Mouse (Mus musculus) small intestine, adult 2 months (tissue): ENCODE results near the gene Nt5c3b. TPM values are rescaled to one million over a fixed set of nuclear protein-coding genes. Genes with fewer than 3 reads are reported as not detected.
A peak's percentile ranks its signal among the peaks of the same experiment; 100 is the strongest.

Experiments used
- H3K27ac ChIP-seq: fragments of 200-500 bp; 2 replicates; pipeline ENCODE4 v1.5.1; 2012; ENCODE audit warnings: low read depth, low read length, control low read depth, inconsistent platforms; ENCODE audit not compliant: insufficient read depth
- H3K27me3 ChIP-seq: fragments of 200-500 bp; 2 replicates; pipeline ENCODE4 v1.6.1; 2012; ENCODE audit warnings: mild to moderate bottlenecking, moderate library complexity, low read length, inconsistent platforms; ENCODE audit not compliant: control insufficient read depth, insufficient read depth
- H3K36me3 ChIP-seq: fragments of 200-500 bp; 2 replicates; pipeline ENCODE4 v1.6.1; 2012; ENCODE audit warnings: mild to moderate bottlenecking, low read length, control low read depth, inconsistent platforms; ENCODE audit not compliant: control insufficient read depth, insufficient read depth
- H3K4me1 ChIP-seq: fragments of 200-500 bp; 2 replicates; pipeline ENCODE4 v1.6.1; 2012; ENCODE audit warnings: low read length, inconsistent platforms, mixed read lengths; ENCODE audit not compliant: control insufficient read depth, insufficient read depth, insufficient read length
- H3K4me3 ChIP-seq: fragments of 200-500 bp; 2 replicates; pipeline ENCODE4 v1.5.1; 2012; ENCODE audit warnings: low read depth, mild to moderate bottlenecking, control low read depth, inconsistent platforms, low read length, moderate library complexity
- CTCF ChIP-seq: fragments of 200-500 bp; IDR thresholded peaks from 2 replicates; pipeline ENCODE4 v1.5.1; 2012; ENCODE audit warnings: low read depth, mild to moderate bottlenecking, control low read depth, inconsistent platforms, low read length, moderate library complexity, mixed read lengths; ENCODE audit not compliant: insufficient replicate concordance, insufficient read length; ENCODE audit errors: extremely low read depth
- POLR2A ChIP-seq: fragments of 200-500 bp; IDR thresholded peaks from 2 replicates; pipeline ENCODE4 v1.6.1; 2012; ENCODE audit warnings: low read depth, mild to moderate bottlenecking, control low read depth, inconsistent platforms, low read length, moderate library complexity
- WGBS: fragments of 180-500 bp; shearing (Covaris S2); methylation state at CpG from one replicate; pipeline ENCODE4 v1.1.7; 2018; 5-methylcytosine and 5-hydroxymethylcytosine counted together
- polyA plus RNA-seq: library from polyadenylated mRNA; depleted of rRNA; stranded (reverse); fragments of >200 nt; gene quantifications from 2 replicates; pipeline ENCODE4 v1.2.3, GENCODE M21; 2012

The Nt5c3b gene
- polyA plus RNA-seq, 1 experiment, result 8.4 TPM

DNA sequence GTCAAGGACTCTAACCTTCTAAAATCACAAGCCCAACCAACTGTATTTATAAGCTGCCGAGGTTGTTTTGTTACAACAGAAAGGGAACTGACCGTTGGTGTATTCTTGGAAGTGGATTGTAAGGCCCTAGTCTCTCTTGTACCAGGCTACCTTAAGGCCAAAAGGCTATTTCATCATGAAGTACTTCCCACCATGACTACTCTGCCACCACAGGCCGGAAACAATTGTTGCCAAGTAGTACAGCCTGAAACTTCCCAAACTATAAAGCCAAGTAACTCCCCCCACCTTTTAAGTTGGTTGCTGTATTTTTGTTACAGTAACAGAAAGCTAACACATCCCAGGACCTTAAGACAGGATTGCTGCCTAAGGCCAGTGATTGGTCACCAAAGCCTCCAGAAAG lies 14.8 kb downstream of the Nt5c3b start:
- WGBS, result 78% methylated on average over 3 of the region's 3 CpGs
- Histone ChIP-seq H3K4me1 (no peaks in the 10 kb centered on the region; the same call in 1 of the 2 replicates), H3K4me3 (no peak overlapping the region), H3K36me3 (no peaks in the 10 kb centered on the region), H3K27ac (no peak overlapping the region), H3K27me3 (no peaks in the 10 kb centered on the region)
- TF ChIP-seq POLR2A (no peak), CTCF (no peak)

DNA sequence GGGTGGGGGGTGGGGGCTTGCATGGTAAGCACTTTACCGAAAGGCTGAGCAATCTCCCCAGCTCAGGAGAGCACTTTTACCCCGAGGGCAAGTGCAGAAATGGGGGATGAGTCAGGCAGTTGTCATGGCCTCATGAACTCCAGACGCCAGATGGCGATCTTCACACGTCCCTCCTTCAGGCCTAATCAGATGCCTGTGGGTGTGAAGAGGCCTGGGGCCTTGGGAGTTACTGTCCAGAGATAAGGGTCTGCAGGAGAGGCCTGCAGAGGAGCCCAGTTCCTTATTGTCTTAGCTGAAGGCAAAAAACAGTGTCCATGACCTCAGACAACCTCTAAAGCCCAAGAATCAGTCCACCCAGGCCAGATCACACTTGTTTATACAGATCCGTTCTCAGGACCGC lies 15.8 kb downstream of the Nt5c3b start:
- Histone ChIP-seq H3K27me3 (no peaks in the 10 kb centered on the region), H3K4me1 (no peaks in the 10 kb centered on the region; the same call in 1 of the 2 replicates), H3K27ac (no peak overlapping the region), H3K4me3 (no peak overlapping the region), H3K36me3 (no peaks in the 10 kb centered on the region)
- TF ChIP-seq CTCF (peak; percentile 63; the same call in 1 of the 2 replicates), POLR2A (no peak)
- WGBS, result 33% methylated on average over 7 of the region's 7 CpGs

DNA sequence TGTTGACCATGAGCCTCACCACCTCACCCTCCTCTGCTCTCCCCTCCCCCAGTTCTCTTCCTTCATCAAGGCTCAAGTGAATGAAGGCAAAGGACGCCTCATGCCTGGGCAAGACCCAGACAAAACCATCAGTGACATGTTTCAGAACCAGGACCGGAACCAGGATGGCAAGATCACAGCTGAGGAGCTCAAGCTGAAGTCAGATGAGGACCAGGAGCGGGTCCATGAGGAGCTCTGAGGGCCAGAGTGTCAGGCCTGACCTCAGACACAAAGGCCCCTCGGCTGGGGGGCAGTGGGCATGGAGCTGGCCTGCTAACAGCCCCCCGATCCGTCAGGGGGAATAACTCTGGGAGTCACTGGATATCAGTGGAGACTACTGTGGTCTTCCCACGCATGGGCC lies 17.8 kb downstream of the Nt5c3b start:
- Histone ChIP-seq H3K4me1 (no peaks in the 10 kb centered on the region; the same call in 1 of the 2 replicates), H3K36me3 (no peaks in the 10 kb centered on the region), H3K27me3 (no peaks in the 10 kb centered on the region), H3K27ac (no peak overlapping the region), H3K4me3 (no peak overlapping the region)
- 89% methylated on average over 7 of the region's 7 CpGs for whole genome bisulfite sequencing
- TF ChIP-seq POLR2A (no peak), CTCF (no peak)

DNA sequence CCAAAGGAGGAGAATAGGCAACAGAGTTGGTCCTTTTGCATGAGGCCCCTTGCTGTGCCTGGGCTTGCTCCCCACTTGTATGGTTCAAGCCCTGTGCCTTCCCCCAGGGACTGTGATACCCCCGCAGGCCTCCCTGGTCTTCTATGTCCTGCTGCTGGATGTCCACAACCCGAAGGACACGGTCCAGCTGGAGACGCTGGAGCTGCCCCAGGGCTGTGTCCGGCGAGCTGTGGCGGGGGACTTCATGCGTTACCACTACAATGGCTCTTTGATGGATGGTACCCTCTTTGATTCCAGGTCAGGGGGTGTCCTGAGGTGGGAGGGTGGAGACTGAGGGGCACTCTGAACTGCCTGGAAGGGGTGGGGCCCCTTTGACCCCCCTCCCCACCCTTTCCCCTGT lies 20.1 kb downstream of the Nt5c3b start:
- Histone ChIP-seq H3K27ac (no peak overlapping the region), H3K36me3 (no peaks in the 10 kb centered on the region), H3K4me3 (no peak overlapping the region), H3K4me1 (no peaks in the 10 kb centered on the region; the same call in 1 of the 2 replicates), H3K27me3 (no peaks in the 10 kb centered on the region)
- 88% methylated on average over 8 of the region's 8 CpGs for WGBS
- TF ChIP-seq POLR2A, result no peak
- no peak for TF ChIP-seq CTCF

DNA sequence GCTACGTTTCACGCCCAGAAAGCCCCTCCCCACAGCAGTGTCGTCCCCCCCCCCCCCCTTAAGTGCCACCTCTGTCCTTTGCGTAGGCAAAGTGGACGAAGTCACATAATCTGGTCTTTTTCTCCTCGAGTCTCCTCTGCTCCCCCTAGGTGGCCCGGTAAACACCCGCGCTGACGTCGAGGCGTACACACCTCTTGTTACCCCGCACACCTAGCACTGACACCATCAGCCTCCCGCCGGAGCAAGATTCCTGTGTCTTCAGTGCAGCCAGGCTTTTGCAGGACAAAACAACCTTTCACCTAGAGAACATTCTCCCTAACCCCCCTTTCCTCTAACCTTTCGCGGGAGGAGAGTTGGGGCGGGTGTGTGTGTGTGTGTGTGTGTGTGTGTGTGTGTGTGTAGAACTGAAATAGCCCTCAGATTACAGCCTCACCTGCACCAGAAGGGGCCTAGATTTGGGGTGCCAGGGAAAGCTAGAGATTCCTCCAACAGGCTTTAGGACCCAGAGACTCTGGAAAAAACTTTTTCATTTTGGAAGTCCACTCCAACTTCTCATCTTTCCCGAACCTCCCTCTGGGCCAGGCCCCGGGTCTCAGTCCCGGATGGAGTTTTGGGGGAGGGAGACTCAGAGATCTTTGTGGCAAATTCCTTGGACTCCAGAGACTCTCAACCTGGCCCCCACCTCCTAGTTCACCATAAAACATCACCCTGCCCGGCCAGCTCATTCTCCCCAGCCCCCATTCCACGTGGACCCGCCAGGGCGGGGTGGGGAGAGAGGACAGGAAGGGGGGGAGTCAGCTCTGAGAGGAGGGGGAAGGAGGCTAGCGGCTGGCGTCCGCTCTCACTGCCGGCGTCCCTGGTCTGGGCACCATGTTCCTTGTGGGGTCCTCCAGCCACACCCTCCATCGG lies 26.4 kb downstream of the Nt5c3b start, which contains the start of gene Fkbp10:
Gene Fkbp10 (plus strand): TSS at position 784 of the 909 bp plus-strand sequence.
- Histone ChIP-seq H3K27ac (peak within 1 kb of the TSS; percentile 73), H3K4me1 (peaks cover 13% of the 10 kb centered on the region), H3K4me3 (peak within 1 kb of the TSS; percentile 65), H3K36me3 (no peaks in the 10 kb centered on the region), H3K27me3 (peaks cover 11% of the 10 kb centered on the region)
- WGBS, result 4% methylated on average over 31 of the region's 31 CpGs
- no peak for TF ChIP-seq POLR2A
- TF ChIP-seq CTCF, result no peak

DNA sequence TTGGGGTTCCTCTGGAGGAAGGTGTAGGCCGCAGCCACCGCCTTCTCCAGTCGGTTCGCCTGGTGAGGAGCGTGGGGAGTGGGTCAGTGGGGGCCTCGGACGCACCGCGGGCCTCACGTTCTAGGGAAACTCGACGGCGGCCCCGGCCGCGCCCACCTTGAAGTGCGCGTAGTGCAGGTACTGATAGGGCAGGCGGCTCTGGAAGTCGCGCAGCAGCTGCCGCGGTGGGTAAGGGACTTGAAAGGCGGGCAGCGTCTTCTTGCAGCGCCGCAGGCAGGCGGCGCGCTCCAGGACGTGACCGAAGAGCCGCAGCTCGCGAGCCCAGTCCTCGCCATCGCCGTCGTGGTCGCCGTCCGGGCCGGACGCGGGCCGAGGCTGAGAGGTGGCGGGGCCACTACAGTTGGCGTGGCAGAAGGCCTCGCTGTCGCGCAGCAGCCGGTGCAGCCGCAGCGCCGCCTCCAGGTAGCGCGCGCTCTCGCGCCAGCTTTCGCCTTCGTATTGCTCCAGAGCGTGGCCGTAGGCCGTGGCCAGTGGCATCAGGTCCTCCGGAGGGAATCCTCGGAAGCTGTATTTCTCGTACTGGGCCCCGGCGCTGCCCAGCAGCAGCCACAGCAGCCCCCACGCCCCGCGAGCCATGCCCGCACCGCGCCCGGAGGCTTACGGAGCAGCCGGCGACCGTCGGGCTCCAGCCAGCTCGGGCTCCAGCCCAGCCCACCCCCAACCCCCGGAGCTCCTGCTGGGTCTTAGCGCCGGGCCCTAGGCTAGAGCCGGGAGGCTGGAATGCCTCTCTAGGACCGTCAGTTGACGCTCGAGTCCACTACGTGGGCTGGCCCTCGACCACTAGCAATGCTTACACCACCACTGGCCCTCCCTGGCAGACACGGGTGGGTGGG lies 27.3 kb downstream of the Nt5c3b start, which contains the start of gene P3h4:
Gene P3h4 (minus strand): TSS at position 816 of the 893 bp plus-strand sequence.
- Histone ChIP-seq H3K27ac (peak within 1 kb of the TSS; percentile 73), H3K36me3 (no peaks in the 10 kb centered on the region), H3K4me1 (peaks cover 13% of the 10 kb centered on the region), H3K27me3 (peaks cover 11% of the 10 kb centered on the region), H3K4me3 (peak within 1 kb of the TSS; percentile 65)
- WGBS, result 5% methylated on average over 92 of the region's 93 CpGs
- TF ChIP-seq POLR2A, result no peak
- peak; percentile 59 for TF ChIP-seq CTCF
